Mouse (Mus musculus) NIH3T3 (cell line): Measurements from ENCODE around the gene Gpr84.

ENCODE experiments used
- DNase-seq: peaks from one replicate; pipeline ENCODE4 v3.0.0-alpha.2; 2012; ENCODE audit warnings: low read depth

The Gpr84 gene

DNA sequence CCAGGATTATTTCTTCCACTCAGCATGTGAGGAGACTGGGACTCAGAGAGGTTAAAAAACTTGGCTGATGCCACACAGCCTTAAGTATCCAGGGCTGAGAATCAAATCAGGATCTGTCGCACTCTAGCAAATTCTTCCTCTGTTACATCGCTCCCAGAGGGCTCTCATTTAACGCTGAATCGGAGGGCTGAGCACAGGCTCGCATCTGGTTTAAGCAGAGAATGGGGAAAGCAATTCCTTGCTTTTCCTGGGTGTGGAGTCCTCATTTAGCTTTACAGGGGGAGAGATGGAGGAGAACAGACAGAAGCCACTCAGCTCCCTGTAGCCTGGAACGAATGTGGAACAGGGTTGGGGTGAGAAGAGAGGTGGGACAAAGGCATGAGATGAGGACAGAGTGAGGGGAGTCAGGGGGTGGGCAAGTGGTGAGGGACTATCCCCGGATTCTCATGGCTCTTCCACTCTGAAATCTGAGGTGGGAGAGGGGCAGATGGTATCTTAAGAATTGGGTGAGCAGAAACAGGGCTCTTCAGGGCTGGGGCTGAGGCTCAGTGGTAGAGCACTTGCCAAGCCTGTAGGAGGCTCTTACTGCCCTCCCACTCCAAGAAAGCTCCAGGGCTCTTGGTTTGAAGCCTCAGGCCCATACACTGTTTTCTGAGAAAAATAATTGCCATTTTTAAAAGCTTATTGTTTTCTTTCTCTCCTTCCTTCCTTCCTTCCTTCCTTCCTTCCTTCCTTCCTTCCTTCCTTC, 25.2 kb upstream of the Gpr84 start:
- peak; percentile 48 for DNase-seq

DNA sequence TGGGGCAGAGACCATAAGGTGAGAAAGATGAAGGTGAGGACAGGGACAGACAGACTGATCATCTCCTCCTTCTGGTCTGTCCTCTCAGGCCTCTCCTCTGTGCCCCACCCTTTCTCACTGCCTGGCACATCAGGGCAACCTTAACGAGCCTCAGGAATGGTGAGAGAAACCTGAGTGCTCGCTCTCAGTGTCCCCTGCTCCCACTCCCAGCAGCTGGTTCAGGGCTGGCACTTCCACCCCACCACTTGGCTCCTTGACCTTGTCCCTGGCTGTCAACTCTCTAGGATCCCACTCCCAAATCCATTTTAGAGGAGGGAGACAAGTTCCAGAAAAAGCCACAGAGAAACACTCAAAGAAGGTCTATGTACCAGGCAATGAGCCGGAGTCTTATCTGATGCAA, 24.6 kb upstream of the Gpr84 start:
- no peak for DNase-seq

- DNase-seq: no peak
These were observed 23.8 kb upstream of the Gpr84 start for GRCm38 (mm10) chr15:103334194-103334593.

GRCm38 (mm10) chr15:103333738-103334137, 23.3 kb upstream of the Gpr84 start:
- no peak for DNase-seq

- no peak for DNase-seq
These were observed 22.7 kb upstream of the Gpr84 start for GRCm38 (mm10) chr15:103333081-103333615.

DNA sequence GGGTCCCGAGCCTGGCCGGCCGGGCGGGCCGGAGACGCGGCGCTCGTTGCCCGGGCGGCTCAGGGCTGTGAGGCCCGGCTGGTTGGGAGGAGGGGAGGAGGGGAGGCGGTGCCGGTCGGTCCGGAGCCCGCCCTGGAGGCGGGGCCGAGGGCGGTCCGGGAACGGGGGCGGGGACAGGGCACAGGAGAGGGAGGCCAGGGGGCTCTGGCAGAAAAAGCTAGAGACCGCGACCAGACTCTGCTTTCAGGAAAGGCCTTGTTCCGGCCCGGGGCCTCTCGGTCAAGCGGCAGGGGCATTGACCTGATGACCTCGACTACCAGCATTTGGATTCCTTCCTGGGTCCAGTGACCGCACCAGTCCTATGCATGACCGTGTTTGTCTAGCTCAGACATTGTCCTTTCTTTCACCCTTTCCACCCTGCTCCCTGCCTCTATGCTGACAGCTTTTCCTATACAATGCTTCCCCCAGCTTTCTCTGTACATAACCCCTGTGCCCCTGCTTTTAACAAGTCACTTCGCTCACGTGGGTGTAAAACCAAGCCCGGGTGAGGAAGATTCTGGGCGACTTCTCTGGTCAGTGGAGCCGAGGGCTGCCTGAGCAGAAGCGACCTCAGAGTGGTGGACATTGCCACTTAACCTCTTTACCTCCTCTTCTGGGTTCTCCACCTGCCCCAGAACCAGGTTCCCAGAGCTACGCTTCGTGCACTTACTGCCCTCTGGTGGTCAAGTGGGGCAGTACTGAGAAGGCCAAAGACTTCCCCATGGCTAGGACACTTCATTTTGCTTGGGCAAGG, 13.2 kb upstream of the Gpr84 start:
- peak; percentile 92 for DNase-seq

GRCm38 (mm10) chr15:103323070-103323454, 12.7 kb upstream of the Gpr84 start:
- DNase-seq: no peak

DNA sequence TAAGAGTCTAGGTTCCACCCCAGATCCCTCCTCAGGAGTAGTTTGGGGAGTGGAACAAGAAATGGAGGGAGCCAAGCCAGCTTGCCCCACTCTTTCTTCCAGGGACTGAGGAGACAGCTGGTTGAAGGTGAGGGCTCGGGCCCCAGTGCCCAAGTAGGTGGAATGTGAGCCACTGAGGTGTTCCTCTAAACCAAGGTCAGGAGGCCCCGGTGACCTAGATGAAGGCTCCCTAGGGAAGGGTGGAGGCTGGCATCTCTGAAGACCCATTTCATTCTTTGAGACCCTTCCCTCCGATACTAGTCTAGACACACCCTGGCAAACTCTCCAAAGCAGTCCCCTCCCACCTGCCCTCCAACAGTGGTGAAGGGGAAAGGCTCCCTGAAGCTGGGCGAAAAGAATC, 12.0 kb upstream of the Gpr84 start:
- DNase-seq: no peak

DNA sequence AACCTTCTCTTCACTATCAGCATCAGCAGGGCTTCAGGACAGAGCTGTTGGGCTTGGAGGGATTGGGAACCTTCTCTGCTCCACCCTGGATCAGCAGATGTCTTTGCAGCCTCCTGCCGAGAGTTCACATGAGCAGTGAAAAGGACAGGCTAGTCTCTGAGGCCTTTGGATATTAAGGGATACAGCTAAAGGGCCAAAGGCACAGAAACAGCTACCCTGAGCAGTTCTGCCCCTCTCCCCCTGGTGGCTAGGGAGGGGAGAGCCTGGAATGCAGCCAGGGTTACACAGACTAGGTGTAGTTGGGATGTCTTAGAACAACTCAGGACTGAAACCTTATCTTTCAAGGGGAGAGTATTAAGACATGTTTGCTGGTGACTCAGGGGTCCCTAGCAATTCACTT, 10.7 kb upstream of the Gpr84 start:
- peak; percentile 72 for DNase-seq

DNA sequence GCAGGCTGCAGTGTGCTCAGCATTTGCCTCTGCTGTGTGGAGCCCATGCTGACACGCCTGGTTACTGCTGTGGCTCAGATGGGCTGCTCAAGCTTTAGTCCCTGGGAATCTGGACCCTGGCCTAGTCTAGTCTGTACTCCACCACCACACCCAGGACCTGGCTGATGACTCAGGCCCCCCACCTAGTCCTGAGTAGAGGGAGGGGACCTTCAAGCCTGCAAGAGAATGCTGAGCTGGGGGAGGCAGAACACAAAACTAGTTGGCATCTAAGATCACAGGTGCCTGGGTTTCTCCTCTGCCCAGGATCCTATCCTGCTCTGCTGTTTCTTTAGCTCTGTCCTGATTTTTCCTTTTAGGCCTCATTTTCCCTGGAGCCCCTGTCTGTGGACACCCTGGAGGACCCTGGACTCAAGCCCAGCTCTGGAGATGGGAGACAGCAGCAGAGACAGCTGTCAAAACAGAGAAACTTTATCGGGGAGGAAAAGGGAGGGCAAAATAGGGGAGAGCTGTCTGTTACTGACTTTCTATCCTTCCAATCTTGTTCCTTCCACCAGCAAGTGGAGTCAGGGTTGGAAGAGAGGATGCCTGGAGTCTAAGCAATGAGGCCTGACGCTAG, 7.9 kb upstream of the Gpr84 start:
- peak; percentile 62 for DNase-seq

GRCm38 (mm10) chr15:103317731-103318130, 7.3 kb upstream of the Gpr84 start:
- DNase-seq: no peak

- no peak for DNase-seq
These were observed 6.7 kb upstream of the Gpr84 start for GRCm38 (mm10) chr15:103317120-103317519.

DNA sequence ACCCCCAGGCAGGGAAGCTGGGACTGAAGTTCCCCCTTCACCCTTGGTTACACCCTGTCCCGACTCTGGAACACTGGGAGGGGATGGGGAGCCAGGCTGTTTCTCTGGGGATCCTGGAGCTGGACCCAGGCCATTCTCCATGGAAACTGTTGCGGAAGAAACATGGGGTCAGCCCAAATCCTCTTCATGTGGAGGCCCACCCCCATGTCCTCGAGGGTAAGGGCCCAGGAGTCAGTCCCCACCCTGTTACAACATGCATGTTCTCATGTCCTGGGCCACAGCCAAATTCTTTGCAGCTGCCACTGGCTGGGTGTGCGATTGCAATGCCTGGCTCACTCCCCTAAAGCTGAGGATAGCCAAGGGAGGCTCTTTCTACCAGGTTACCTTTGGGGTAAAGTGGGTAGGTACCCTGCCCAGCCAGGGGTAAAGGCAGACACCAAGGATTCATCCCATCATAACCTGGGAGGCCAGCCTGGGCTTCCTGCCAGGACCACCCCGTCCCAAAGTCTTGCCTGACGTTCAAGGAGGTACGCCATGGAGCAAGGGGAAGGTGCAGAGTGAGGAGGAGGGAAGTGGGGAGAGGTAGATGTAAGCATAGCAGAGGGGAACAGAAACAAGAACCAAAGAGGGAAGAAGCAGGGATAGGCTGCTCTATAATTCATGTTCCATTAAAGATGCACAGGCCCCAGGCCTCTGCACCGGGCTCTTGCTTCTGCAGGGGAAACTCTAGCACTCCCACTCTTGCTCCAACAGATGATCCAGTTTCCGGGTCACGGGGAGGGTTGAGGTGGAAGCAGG, 5.8 kb upstream of the Gpr84 start:
- peak; percentile 74 for DNase-seq

- DNase-seq: peak; percentile 48
These were observed 4.6 kb upstream of the Gpr84 start for GRCm38 (mm10) chr15:103315011-103315502.

- no peak for DNase-seq
These were observed 3.8 kb upstream of the Gpr84 start for GRCm38 (mm10) chr15:103314181-103314580.

DNA sequence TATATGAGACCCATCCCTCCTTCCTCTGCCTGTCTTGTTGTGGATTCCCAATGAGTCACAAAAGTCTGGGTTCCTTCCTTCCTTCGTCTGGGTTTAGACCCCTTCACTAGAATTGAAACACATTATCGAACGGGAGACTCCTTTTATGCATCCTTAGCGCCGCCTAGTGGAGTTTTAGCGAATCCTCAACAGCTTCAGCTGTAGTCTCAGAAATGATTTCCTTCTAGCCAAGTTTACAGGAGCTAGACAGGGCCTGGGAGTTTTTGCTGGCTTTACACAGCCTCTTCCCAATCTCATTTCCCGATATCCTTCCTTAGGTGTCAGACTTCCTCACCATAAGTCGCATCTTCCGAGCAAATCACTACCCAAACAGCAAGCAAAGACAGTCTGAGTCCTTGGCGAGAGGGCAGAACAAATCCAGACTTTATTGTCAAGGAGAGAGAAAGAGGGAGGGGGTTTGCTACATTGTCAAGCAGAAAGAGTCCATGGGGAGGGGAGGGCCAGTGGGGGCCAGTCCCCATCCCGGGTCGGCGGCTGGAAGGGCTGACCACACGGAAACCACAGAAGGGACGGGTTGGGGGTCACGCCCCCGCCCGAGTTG, 3.2 kb upstream of the Gpr84 start:
- peak; percentile 89 for DNase-seq

GRCm38 (mm10) chr15:103308876-103309580, 1.4 kb downstream of the Gpr84 start:
- DNase-seq: no peak

- DNase-seq: no peak
These were observed 2.1 kb downstream of the Gpr84 start for GRCm38 (mm10) chr15:103308056-103308875.

- peak; percentile 98 for DNase-seq
These were observed 3.3 kb downstream of the Gpr84 start for GRCm38 (mm10) chr15:103307125-103307524.
